Mouse (Mus musculus): ENCODE results near the gene Nfya. TPM values are rescaled to one million over a fixed set of nuclear protein-coding genes. Genes with fewer than 3 reads are reported as not detected.

The Nfya gene
- polyA plus RNA-seq, 1 experiment from 2014 or later: 26.9 TPM

GRCm38 (mm10) chr17:48424237-48424636 is 14.5 kb upstream of the Nfya start:
- Histone ChIP-seq H3K4me3 (ENCODE audit: low read depth, low read length) (no peak overlapping the region), H3K27me3 (ENCODE audit: control insufficient read depth, insufficient read depth, low read length) (no peaks in the 10 kb centered on the region), H3K4me2 (replicated peaks; ENCODE audit: low read depth, low read length) (no peak overlapping the region), H3K27ac (ENCODE audit: low read depth, low read length) (no peak overlapping the region), H3K36me3 (ENCODE audit: control insufficient read depth, insufficient read depth, low read length) (no peaks in the 10 kb centered on the region), H3K9me3 (ENCODE audit: control insufficient read depth, low read length) (no peaks in the 10 kb centered on the region), H3K4me1 (replicated peaks; ENCODE audit: control insufficient read depth, insufficient read depth, low read length) (no peaks in the 10 kb centered on the region), H3K9ac (ENCODE audit: low read depth, low read length) (no peak overlapping the region)
- DNase-seq (ENCODE audit: low spot score) (no peak), ATAC-seq (ENCODE audit: low FRiP score) (no peak)
- 88% methylated on average over 9 of the region's 9 CpGs for WGBS

- no peaks in the 10 kb centered on the region for H3K36me3 ChIP-seq (ENCODE audit: control insufficient read depth, insufficient read depth, low read length)
- no peaks in the 10 kb centered on the region for H3K4me1 ChIP-seq (replicated peaks; ENCODE audit: control insufficient read depth, insufficient read depth, low read length)
- WGBS: 74% methylated on average over 2 of the region's 2 CpGs
- no peak overlapping the region for H3K4me3 ChIP-seq (ENCODE audit: low read depth, low read length)
- H3K27me3 ChIP-seq (ENCODE audit: control insufficient read depth, insufficient read depth, low read length): no peaks in the 10 kb centered on the region
- no peaks in the 10 kb centered on the region for H3K9me3 ChIP-seq (ENCODE audit: control insufficient read depth, low read length)
- ATAC-seq (ENCODE audit: low FRiP score): no peak
- DNase-seq (ENCODE audit: low spot score): no peak
- H3K27ac ChIP-seq (ENCODE audit: low read depth, low read length): no peak overlapping the region
- no peak overlapping the region for H3K9ac ChIP-seq (ENCODE audit: low read depth, low read length)
- no peak overlapping the region for H3K4me2 ChIP-seq (replicated peaks; ENCODE audit: low read depth, low read length)
These were observed 9.9 kb upstream of the Nfya start for GRCm38 (mm10) chr17:48419571-48419970.

- H3K27me3 ChIP-seq (ENCODE audit: control insufficient read depth, insufficient read depth, low read length): no peaks in the 10 kb centered on the region
- H3K4me2 ChIP-seq (replicated peaks; ENCODE audit: low read depth, low read length): no peak overlapping the region
- no peaks in the 10 kb centered on the region for H3K9me3 ChIP-seq (ENCODE audit: control insufficient read depth, low read length)
- H3K4me3 ChIP-seq (ENCODE audit: low read depth, low read length): no peak overlapping the region
- ATAC-seq (ENCODE audit: low FRiP score) (no peak), DNase-seq (ENCODE audit: low spot score) (no peak)
- WGBS: 80% methylated on average over 1 of the region's 1 CpGs
- no peak overlapping the region for H3K9ac ChIP-seq (ENCODE audit: low read depth, low read length)
- H3K4me1 ChIP-seq (replicated peaks; ENCODE audit: control insufficient read depth, insufficient read depth, low read length): no peaks in the 10 kb centered on the region
- no peak overlapping the region for H3K27ac ChIP-seq (ENCODE audit: low read depth, low read length)
- H3K36me3 ChIP-seq (ENCODE audit: control insufficient read depth, insufficient read depth, low read length): no peaks in the 10 kb centered on the region
These were observed 9.1 kb upstream of the Nfya start for GRCm38 (mm10) chr17:48418781-48419180.

- Histone ChIP-seq H3K36me3 (ENCODE audit: control insufficient read depth, insufficient read depth, low read length) (no peaks in the 10 kb centered on the region), H3K4me2 (replicated peaks; ENCODE audit: low read depth, low read length) (no peak overlapping the region), H3K4me1 (replicated peaks; ENCODE audit: control insufficient read depth, insufficient read depth, low read length) (no peaks in the 10 kb centered on the region), H3K27ac (ENCODE audit: low read depth, low read length) (no peak overlapping the region), H3K27me3 (ENCODE audit: control insufficient read depth, insufficient read depth, low read length) (no peaks in the 10 kb centered on the region), H3K9me3 (ENCODE audit: control insufficient read depth, low read length) (no peaks in the 10 kb centered on the region), H3K4me3 (ENCODE audit: low read depth, low read length) (no peak overlapping the region), H3K9ac (ENCODE audit: low read depth, low read length) (no peak overlapping the region)
- 83% methylated on average over 7 of the region's 7 CpGs for whole genome bisulfite sequencing
- no peak for DNase-seq (ENCODE audit: low spot score)
- ATAC-seq (ENCODE audit: low FRiP score): no peak
These were observed 8.5 kb upstream of the Nfya start for GRCm38 (mm10) chr17:48418174-48418573.

- H3K9me3 ChIP-seq (ENCODE audit: control insufficient read depth, low read length): no peaks in the 10 kb centered on the region
- ATAC-seq (ENCODE audit: low FRiP score) (no peak), DNase-seq (ENCODE audit: low spot score) (no peak)
- H3K9ac ChIP-seq (ENCODE audit: low read depth, low read length): no peak overlapping the region
- H3K4me3 ChIP-seq (ENCODE audit: low read depth, low read length): no peak overlapping the region
- no peak overlapping the region for H3K4me2 ChIP-seq (replicated peaks; ENCODE audit: low read depth, low read length)
- no peak overlapping the region for H3K27ac ChIP-seq (ENCODE audit: low read depth, low read length)
- no peaks in the 10 kb centered on the region for H3K36me3 ChIP-seq (ENCODE audit: control insufficient read depth, insufficient read depth, low read length)
- H3K4me1 ChIP-seq (replicated peaks; ENCODE audit: control insufficient read depth, insufficient read depth, low read length): no peaks in the 10 kb centered on the region
- no peaks in the 10 kb centered on the region for H3K27me3 ChIP-seq (ENCODE audit: control insufficient read depth, insufficient read depth, low read length)
- 91% methylated on average over 6 of the region's 6 CpGs for WGBS
These were observed 7.8 kb upstream of the Nfya start for GRCm38 (mm10) chr17:48417521-48417920.

GRCm38 (mm10) chr17:48416425-48417195 is 6.9 kb upstream of the Nfya start:
- ATAC-seq (ENCODE audit: low FRiP score) (peak; percentile 63; the same call in 1 of the 2 replicates), DNase-seq (ENCODE audit: low spot score) (peak; percentile 65)
- Histone ChIP-seq H3K9me3 (ENCODE audit: control insufficient read depth, low read length) (no peaks in the 10 kb centered on the region), H3K27me3 (ENCODE audit: control insufficient read depth, insufficient read depth, low read length) (no peaks in the 10 kb centered on the region), H3K9ac (ENCODE audit: low read depth, low read length) (no peak overlapping the region), H3K4me1 (replicated peaks; ENCODE audit: control insufficient read depth, insufficient read depth, low read length) (no peaks in the 10 kb centered on the region), H3K36me3 (ENCODE audit: control insufficient read depth, insufficient read depth, low read length) (no peaks in the 10 kb centered on the region), H3K4me3 (ENCODE audit: low read depth, low read length) (no peak overlapping the region), H3K4me2 (replicated peaks; ENCODE audit: low read depth, low read length) (no peak overlapping the region), H3K27ac (ENCODE audit: low read depth, low read length) (no peak overlapping the region)
- WGBS: 90% methylated on average over 14 of the region's 14 CpGs

- ATAC-seq (ENCODE audit: low FRiP score): no peak
- H3K36me3 ChIP-seq (ENCODE audit: control insufficient read depth, insufficient read depth, low read length): no peaks in the 10 kb centered on the region
These were observed 6.3 kb upstream of the Nfya start for GRCm38 (mm10) chr17:48416011-48416410.

GRCm38 (mm10) chr17:48411241-48411640 is 1.5 kb upstream of the Nfya start:
- Histone ChIP-seq H3K9ac (ENCODE audit: low read depth, low read length) (peak overlapping the region; percentile 74), H3K9me3 (ENCODE audit: control insufficient read depth, low read length) (no peaks in the 10 kb centered on the region), H3K4me2 (replicated peaks; ENCODE audit: low read depth, low read length) (peak overlapping the region; percentile 61), H3K27me3 (ENCODE audit: control insufficient read depth, insufficient read depth, low read length) (no peaks in the 10 kb centered on the region), H3K27ac (ENCODE audit: low read depth, low read length) (0 out of 2 replicates have a peak overlapping the region, but pooled peaks have one; percentile 11), H3K4me1 (replicated peaks; ENCODE audit: control insufficient read depth, insufficient read depth, low read length) (no peaks in the 10 kb centered on the region; the same call in none of the 2 replicates), H3K36me3 (ENCODE audit: control insufficient read depth, insufficient read depth, low read length) (no peaks in the 10 kb centered on the region), H3K4me3 (ENCODE audit: low read depth, low read length) (peak overlapping the region; percentile 58)
- no peak for DNase-seq (ENCODE audit: low spot score)
- 68% methylated on average over 8 of the region's 8 CpGs for WGBS
- no peak for ATAC-seq (ENCODE audit: low FRiP score)

More at GRCm38 (mm10) chr17:48416011-48416410, 6.3 kb upstream of the Nfya start:
- Histone ChIP-seq H3K4me1 (replicated peaks; ENCODE audit: control insufficient read depth, insufficient read depth, low read length) (no peaks in the 10 kb centered on the region; the same call in 1 of the 2 replicates), H3K4me2 (replicated peaks; ENCODE audit: low read depth, low read length) (no peak overlapping the region), H3K9ac (ENCODE audit: low read depth, low read length) (no peak overlapping the region), H3K27me3 (ENCODE audit: control insufficient read depth, insufficient read depth, low read length) (no peaks in the 10 kb centered on the region), H3K9me3 (ENCODE audit: control insufficient read depth, low read length) (no peaks in the 10 kb centered on the region), H3K27ac (ENCODE audit: low read depth, low read length) (no peak overlapping the region), H3K4me3 (ENCODE audit: low read depth, low read length) (no peak overlapping the region)
- DNase-seq (ENCODE audit: low spot score): no peak
- WGBS: 88% methylated on average over 7 of the region's 7 CpGs

- Histone ChIP-seq H3K27me3 (ENCODE audit: control insufficient read depth, insufficient read depth, low read length) (no peaks in the 10 kb centered on the region), H3K36me3 (ENCODE audit: control insufficient read depth, insufficient read depth, low read length) (no peaks in the 10 kb centered on the region), H3K4me1 (replicated peaks; ENCODE audit: control insufficient read depth, insufficient read depth, low read length) (no peaks in the 10 kb centered on the region; the same call in none of the 2 replicates), H3K4me3 (ENCODE audit: low read depth, low read length) (peak overlapping the region; percentile 58), H3K9ac (ENCODE audit: low read depth, low read length) (peak overlapping the region; percentile 74), H3K27ac (ENCODE audit: low read depth, low read length) (peak overlapping the region; percentile 95), H3K4me2 (replicated peaks; ENCODE audit: low read depth, low read length) (peak overlapping the region; percentile 61), H3K9me3 (ENCODE audit: control insufficient read depth, low read length) (no peaks in the 10 kb centered on the region)
- DNase-seq (ENCODE audit: low spot score) (no peak), ATAC-seq (ENCODE audit: low FRiP score) (peak; percentile 28)
- WGBS: under 1% methylated on average over 13 of the region's 13 CpGs
These were observed 636 bp upstream of the Nfya start for GRCm38 (mm10) chr17:48410299-48410785.

All from hindbrain, embryonic 11.5 days (tissue).